Mouse (Mus musculus) ES-Bruce4 (cell line): ENCODE data around the gene Macrod2.

ENCODE experiments used
- CTCF ChIP-seq: IDR thresholded peaks from one replicate; pipeline ENCODE4 v1.8.1; 2011; ENCODE audit warnings: low read depth, low read length
- EP300 ChIP-seq: IDR thresholded peaks from 2 replicates; pipeline ENCODE4 v1.6.1; 2011; ENCODE audit warnings: low read depth, low read length; ENCODE audit not compliant: insufficient read depth
- POLR2A ChIP-seq: IDR thresholded peaks from one replicate; pipeline ENCODE4 v1.8.1; 2011; ENCODE audit warnings: low read length; ENCODE audit not compliant: insufficient read depth

GRCm38 (mm10) chr2:141472791-141473190 lies 1077.7 kb downstream of the Macrod2 start:
- TF ChIP-seq POLR2A (no peak), CTCF (no peak), EP300 (no peak)
